Mouse (Mus musculus): ENCODE measurements at regions not wholly inside any gene's neighbourhood (a gene's known extent, or its start where the extent isn't known, plus 50 kb on each side); places are given as distances from the start of the nearest gene placed in this dataset.

DNA sequence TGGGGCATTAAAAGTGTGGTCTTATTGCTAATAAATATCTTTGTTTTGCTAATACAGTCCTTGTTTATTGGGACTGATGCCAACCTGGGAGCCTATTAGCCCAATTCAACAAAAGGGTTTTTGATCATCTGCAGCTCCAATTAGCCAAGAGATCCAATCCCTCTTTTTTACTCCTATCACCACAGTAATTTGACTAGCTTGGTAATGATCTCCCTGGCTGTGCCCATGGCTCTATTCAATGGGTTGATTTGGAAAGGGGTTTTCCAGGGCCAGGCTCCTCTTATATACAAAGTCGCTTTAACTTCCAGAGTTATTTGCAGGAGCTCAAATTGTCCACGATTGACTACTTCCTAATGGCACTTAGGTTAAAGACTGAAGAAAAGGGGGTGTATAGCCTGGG is 145.1 kb upstream of the Adra1b start:
- DNase-seq: no peak

GRCm38 (mm10) chr11:44049253-44049976 is 148.4 kb upstream of the Adra1b start:
- DNase-seq: no peak

DNA sequence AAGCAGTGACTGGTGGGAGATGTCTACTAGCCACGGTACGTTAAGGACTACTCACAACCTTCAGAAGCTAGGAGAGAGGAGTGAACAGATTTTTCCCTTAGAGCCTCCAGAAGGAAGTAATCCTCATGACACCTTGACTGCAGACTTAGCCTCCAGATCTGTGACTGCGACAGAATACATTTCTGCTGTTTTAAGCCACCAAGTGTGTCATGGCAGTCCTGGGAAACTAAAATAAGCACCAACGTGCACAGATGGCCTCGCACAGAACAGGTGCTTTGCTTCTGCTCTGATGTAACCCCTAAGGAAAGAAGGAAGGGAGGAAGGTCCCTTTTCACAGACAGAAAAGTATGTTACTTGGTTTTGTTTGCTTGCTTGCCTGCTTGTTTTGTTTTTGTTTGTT is 151.5 kb upstream of the Adra1b start:
- DNase-seq: no peak

DNA sequence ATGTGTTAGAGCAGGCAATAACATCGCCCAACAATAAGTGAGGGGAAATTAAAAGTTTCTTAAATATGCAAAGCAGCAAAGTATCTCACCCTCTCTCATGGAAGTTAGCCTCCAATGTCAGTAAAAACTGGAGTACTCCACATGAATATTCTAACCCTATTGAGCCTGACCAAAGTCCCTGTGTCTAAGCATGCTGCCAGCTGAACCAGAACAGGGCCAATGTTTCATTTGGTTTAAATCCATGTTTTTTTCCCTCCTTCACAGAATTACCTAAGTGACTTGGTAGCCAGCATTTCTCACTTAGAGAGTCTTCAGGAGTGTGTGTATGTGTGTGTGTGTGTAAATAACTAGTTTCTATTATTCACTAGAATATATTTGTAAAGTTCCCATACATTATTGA is 161.4 kb upstream of the Adra1b start:
- no peak for DNase-seq

DNA sequence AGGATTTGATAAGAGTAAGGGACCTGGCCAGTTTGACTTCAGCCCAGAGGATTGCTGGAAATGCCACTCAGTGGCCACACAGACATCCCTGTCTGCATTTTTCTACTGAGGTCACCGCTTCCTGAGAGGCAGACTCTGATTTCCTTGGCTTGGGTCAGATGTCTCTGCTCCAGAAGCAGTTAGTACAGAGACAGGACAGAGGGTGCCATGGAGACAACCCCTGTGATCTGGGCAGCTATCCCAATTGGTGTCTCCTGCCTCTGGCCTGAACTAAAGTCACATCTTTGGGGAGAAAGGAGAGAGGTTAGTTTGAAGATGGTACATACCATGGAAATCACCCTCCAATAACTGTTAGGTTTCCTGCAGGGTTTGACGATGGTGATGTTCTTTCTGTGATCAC is 165.2 kb upstream of the Adra1b start:
- DNase-seq: no peak

DNA sequence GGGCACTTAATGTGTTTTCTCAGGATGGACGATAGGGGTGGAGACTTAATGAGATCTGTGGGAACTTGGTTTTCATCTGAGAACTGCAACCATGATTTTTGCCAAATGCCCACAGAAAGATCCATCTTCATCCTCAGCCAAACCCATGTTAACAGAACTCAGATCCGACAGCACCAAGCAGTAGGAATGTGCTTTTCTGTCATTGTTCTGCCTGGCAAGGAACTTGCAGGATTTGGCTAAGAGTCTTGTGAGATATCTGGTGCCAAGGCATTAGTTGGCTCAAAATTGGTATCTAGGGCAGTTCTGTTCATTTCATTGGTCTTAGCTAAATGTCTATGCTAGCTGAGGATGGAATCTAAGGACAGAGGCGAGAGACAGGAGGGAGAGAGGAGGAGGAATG is 182.7 kb upstream of the Adra1b start:
- DNase-seq: no peak

- no peak for DNase-seq
These were observed 185.9 kb upstream of the Adra1b start for GRCm38 (mm10) chr11:44086951-44087350.

DNA sequence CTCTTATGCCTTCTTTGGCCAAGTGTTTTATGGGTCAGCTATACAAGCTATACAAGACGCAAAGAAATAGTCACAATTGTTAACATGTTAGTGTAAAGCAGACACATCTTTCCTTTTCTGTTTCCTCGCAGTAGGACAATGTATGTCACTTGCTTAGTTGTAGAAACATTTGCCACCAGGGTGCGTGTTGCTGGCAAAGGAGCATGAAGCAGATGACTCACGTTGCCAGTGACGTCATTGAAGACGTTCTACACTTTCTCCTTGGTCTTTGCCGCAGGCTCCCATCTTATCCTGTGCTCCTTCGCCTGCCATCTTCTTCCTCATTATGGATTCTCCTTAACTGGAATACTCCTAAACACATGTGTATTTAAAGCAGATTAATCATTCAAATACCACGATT is 188.5 kb upstream of the Adra1b start:
- no peak for DNase-seq

DNA sequence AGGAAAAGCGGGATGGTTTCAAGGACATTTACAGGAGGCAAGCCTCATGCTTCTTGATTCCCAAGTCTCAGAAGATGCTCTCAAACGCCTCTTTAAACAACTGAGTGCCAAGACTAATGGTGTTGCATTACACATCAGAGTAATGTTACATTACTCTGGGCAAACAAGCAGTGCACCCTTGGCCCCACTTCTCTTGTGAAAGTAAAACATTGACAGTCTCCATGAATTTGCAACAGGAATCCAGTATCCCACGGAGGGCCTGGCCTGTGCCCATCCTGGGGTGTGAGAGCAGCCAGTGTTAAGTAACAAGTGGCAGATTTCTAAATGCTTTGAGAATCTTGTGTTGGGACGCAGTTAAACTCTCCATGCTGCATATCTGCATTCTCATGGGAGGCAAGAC is 194.3 kb upstream of the Adra1b start:
- no peak for DNase-seq

DNA sequence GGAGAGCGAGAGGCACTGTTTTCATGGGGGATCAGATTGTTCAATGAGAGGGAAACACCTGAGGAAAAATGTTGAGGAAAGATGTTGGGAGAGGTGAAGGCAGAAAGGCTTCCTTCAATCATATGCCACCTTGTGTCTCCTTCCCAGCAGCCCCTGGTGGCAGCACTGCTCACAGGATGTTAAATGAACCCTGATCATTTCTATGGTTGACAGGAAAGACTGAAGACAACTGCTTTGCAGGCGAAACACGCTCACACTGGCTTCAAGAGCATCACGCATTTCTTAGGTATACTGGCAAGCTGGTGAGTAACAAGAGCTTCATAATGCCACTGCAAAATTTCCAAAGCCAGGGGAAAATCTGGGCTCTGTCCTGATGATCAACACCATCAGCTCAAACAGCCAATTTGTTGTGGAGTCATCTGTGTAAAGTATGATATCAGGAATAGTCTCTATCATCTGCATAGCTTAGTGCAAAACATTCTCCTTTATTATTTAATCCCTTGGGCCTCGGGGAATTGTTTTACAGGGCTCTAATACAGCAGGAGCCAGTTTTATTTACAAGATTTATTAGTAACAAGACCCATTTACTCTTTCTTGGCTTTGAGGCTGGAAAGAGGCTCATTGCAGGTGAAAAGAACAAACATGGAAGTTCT is 202.3 kb upstream of the Adra1b start:
- DNase-seq: no peak

DNA sequence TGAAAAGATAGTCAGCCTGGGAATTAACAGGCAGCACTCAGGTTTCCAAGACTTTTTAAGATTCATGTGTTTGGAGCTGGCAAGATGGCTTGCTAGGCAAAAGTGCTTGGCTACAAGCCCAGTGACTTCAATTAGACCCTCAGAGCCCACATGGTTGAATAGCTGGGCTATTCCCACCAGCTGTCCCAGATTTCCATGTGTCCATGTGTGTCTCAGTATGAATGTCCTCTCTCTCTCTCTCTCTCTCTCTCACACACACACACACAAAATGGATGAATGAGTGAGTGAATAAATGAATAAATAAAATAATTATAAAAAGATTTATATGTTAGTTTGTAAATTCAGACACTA is 202.8 kb upstream of the Adra1b start:
- DNase-seq: no peak

DNA sequence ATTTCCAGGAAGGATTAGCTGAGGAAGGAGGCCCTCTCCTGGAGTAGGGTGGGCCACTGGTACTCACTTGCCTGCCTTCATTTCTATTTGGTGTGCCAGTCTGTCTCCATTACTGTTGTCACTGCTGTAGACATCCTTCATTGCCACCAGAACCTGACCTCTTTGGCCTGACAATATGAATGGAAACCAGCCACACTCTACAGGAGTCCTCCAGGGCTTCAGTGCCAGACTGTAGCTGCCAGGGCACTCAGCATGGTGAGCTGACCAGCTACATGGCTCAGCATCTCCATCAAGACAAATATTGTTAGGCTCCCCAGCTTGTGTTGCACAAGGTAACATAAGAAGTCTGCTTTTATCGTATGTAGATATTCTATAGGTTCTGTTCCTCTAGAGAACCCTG is 205.2 kb upstream of the Adra1b start:
- no peak for DNase-seq

DNA sequence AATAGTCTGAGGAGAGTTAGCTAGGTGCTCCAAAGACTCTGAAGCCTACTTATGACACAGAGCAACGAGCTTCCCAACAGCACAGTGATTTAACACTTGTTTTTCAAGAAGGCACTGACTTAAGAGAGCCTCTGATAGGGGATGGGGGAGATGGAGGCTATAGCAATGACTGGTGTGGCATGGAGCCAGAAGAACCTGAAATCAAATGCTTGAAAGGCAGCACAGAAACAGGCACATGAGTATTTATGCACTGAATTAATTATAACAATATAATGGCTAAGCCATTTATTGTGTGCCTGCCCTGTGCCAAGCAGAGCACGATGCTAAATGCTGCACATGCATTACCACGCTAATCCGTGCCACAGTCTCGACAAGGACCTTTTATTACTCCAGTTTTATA is 210.5 kb upstream of the Adra1b start:
- DNase-seq: no peak

DNA sequence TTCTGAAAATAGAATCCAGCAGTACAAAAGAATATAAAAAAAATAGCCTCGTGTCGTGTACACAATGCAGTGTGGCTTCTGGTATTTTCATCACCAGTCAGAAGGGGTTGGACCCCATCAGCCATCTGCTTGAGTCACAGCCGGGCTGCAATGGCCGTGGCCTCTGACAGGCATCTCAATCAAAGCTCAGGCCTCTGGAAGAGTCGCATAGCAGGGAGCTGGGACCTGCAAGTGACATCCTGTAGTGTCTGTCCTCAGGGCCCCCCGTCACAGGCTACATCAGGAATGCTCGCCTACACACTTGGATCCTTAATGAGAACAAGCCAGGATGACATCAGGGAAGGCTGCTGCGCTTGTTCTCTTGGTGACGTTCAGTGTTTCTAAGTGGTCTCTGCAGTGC is 226.1 kb upstream of the Adra1b start:
- DNase-seq: no peak

- no peak for DNase-seq
These were observed 227.5 kb upstream of the Adra1b start for GRCm38 (mm10) chr11:44128481-44128880.

DNA sequence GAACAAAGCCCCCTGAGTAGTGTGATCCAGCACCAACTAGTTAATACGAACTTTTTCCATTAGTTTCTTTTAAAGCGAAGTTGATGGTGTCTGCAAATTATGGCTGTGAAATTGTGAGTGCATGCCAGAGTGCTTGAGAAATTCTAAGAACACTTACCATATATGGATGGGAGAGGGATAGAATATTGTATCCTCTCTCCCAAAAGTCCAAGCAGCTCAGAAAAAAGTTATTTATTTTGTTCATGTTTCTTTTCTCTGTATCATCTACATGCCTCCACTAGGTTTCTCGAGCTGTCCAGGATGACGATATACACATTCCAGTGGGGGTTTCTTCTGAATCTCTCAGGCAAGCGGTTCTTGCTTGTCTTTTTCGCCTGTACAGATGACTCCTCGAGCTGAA is 232.2 kb upstream of the Adra1b start:
- no peak for DNase-seq

GRCm38 (mm10) chr11:44136024-44136423 is 235.0 kb upstream of the Adra1b start:
- no peak for DNase-seq

- DNase-seq: no peak
These were observed 242.0 kb upstream of the Adra1b start for GRCm38 (mm10) chr11:44142996-44143395.

- DNase-seq: no peak
These were observed 243.5 kb upstream of the Adra1b start for GRCm38 (mm10) chr11:44144477-44144876.

DNA sequence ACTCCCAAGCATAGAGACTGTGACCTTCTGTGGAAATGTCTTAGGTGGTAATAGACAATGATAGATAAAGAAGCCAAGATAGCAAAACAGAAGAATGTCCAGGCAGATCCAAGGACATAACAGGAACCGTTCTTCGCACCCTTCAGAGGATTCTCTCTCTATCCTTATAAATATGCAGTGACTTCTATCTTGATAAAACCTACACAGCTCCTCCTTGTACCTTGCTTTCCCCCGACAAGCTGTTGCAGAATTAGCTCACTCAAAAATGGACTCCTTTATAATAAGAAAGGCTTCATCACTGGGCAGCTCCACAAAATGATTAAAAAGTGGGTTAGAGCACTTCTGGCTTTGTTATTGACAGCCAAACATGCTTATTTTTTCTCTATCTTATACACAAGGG is 245.4 kb upstream of the Adra1b start:
- DNase-seq: no peak

DNA sequence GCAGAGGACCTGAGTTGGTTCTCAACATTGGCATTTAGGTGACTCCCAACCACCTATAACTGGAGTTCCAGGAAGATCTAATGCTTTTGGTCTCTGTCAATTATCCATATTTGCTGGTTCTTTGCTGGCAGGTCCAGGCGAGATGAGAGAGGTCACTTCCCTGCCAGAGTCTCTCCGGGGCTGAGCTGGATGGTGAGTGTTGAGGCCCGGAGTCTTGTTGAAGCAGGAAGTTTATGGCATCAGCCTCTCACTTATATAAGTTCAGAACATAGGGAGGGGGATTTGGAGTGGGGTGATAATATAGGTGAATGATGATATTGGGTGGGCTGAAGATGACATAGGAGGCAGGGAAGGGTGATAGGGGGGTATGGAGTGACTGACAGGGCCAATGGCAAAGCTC is 246.3 kb upstream of the Il12b start:
- DNase-seq: no peak

DNA sequence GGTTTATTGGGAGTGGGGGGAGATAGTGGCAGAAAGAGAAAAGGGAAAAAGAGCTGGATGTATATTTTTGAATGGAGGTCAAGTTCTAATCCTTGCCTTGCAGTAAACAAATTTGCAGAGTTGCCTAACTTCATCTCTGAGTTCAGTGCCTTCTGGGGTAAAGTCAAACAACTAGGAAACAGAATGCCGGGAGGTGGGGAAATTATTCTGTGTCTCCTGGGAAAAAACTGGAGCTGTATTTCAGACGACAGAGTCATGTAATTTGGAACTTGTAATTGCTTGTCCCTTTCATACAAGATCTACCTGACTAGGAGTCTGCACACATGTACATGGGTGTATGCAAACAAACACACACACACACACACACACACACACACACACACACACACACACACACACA is 244.3 kb upstream of the Il12b start:
- no peak for DNase-seq

GRCm38 (mm10) chr11:44156081-44156480 is 243.8 kb upstream of the Il12b start:
- DNase-seq: no peak

DNA sequence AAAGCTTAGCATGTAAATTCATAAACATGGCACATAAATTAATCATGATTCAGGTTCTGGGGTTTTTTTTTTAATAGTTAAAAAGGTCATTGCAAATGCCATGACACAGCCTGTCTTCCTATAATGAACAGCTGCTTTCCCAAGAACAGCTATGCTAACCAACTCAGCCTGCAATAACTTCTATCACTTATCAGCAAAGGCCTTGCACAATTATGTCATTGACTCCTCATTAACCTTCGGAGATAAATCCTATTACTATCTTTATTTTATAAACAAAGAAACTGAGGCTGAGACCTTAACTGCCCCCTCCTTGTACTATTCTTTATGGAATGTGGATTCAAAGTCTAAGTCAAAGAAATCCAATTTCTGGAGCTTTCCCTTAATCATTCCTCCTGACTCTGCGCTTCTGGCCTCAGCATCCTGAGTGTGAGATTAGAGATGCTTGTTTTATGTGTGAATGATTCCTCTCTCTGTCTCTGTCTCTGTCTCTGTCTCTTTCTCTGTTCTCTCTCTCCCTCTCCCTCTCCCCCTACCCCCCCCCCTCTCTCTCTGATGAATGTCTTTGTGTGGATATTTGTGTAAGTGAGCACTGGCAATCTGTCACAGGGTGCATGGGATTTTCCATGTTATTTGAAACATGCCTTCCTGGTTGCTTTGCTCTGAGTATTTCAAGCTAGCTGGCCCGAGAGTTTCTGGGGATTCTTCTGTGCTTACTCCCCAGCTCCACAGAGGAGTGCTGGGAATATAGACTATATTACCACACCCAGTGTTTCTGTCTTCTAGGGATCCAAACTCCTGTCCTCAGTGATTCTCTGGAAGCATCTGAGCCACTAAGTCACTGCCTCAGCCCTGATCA is 243.1 kb upstream of the Il12b start:
- DNase-seq: no peak
